Mouse (Mus musculus): ENCODE measurements at regions not wholly inside any gene's neighbourhood (a gene's known extent, or its start where the extent isn't known, plus 50 kb on each side); places are given as distances from the start of the nearest gene placed in this dataset.

- peak; percentile 50 for DNase-seq (ENCODE audit: low read depth, low spot score)
These were observed 52.9 kb upstream of the Gm10944 start for GRCm38 (mm10) chr10:10628236-10628717.

- no peak for DNase-seq (ENCODE audit: low read depth, low spot score)
These were observed 57.1 kb upstream of the Rab32 start for GRCm38 (mm10) chr10:10614976-10615762.

DNA sequence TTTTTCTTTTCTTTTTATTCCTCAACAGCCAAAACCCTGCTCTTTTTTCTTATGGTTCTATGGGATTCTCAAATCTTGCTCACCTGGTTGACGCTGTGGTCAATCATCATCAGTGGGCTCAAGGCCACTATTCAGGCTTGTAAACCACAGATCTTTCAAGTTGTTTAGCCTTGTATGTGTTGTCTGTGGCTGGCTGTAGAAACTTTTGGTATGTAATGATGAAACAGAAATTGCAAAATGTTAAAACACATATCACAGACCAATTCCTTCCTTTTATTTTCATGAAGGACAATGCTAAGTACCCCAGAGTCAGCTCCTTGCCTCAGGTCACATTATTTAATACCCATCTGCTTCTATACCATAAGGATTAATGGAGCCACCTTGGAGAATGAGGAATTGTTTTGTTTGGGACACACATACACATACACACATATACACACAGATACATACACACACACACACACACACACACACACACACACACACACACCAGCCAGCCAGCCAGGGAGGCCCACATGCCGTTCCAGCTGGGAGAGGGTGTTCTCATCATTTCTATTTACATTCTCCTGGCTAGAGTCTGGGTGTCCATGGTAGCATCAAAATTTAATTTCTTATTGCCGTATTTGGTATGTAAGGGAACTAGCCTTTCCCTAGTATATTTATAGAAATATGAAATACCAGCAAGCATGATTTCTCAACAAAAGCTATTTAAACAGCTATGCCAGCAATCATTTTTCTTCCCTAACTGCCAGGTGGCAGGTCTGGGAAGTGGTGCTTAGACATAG, 52.7 kb upstream of the Rab32 start:
- DNase-seq (ENCODE audit: low read depth, low spot score) = no peak

- no peak for DNase-seq (ENCODE audit: low read depth, low spot score)
These were observed 50.6 kb upstream of the Rab32 start for GRCm38 (mm10) chr10:10608626-10609168.
